Mouse (Mus musculus): ENCODE results near the gene Tmem130.

Tmem130 gene

GRCm38 (mm10) chr5:144733953-144734352, 27.7 kb downstream of the Tmem130 start:
- CTCF ChIA-PET = no interaction called here

GRCm38 (mm10) chr5:144729216-144729615, 32.4 kb downstream of the Tmem130 start:
- CTCF ChIA-PET = interaction anchor here (0.6 kb wide), 1 partner anchor 8 kb away, joined by 6 read pairs; no protein-coding TSS in a partner anchor

- CTCF ChIA-PET = no interaction called here
Observed at GRCm38 (mm10) chr5:144728237-144728636, 33.4 kb downstream of the Tmem130 start.

GRCm38 (mm10) chr5:144727119-144727518, 34.5 kb downstream of the Tmem130 start:
- CTCF ChIA-PET = no interaction called here

- CTCF ChIA-PET = interaction anchor here (0.7 to 1.0 kb wide), 2 partner anchors 11 to 40 kb away, joined by 3 to 5 read pairs; no protein-coding TSS in a partner anchor
Observed at GRCm38 (mm10) chr5:144725554-144725953, 36.1 kb downstream of the Tmem130 start.

- CTCF ChIA-PET = interaction anchor here (1.0 kb wide), 1 partner anchor 39 kb away, joined by 3 read pairs; no protein-coding TSS in a partner anchor
Observed at GRCm38 (mm10) chr5:144724926-144725325, 36.7 kb downstream of the Tmem130 start.

- CTCF ChIA-PET = no interaction called here
Observed at GRCm38 (mm10) chr5:144720281-144720680, 41.3 kb downstream of the Tmem130 start.

GRCm38 (mm10) chr5:144719781-144720180, 41.8 kb downstream of the Tmem130 start:
- CTCF ChIA-PET = no interaction called here

GRCm38 (mm10) chr5:144717186-144717585, 44.4 kb downstream of the Tmem130 start:
- CTCF ChIA-PET = no interaction called here

GRCm38 (mm10) chr5:144713371-144713770, 48.2 kb downstream of the Tmem130 start:
- CTCF ChIA-PET = no interaction called here

- CTCF ChIA-PET = no interaction called here
Observed at GRCm38 (mm10) chr5:144707603-144708002, 54.0 kb downstream of the Tmem130 start.

- CTCF ChIA-PET = no interaction called here
Observed at GRCm38 (mm10) chr5:144703464-144704368, 57.9 kb downstream of the Tmem130 start.

GRCm38 (mm10) chr5:144695289-144696060, 66.1 kb downstream of the Tmem130 start:
- CTCF ChIA-PET = no interaction called here

GRCm38 (mm10) chr5:144694161-144694560, 67.5 kb downstream of the Tmem130 start:
- CTCF ChIA-PET = no interaction called here

- CTCF ChIA-PET = no interaction called here
Observed at GRCm38 (mm10) chr5:144691421-144691820, 70.2 kb downstream of the Tmem130 start.

GRCm38 (mm10) chr5:144688371-144688770, 73.2 kb downstream of the Tmem130 start:
- CTCF ChIA-PET = no interaction called here
